Mouse (Mus musculus) cortical plate, adult 2 months (tissue): ENCODE results near the gene Frmd8.

Experiments
- CTCF ChIP-seq: fragments of 200-500 bp; IDR thresholded peaks from 2 replicates; pipeline ENCODE4 v1.5.1; 2011; ENCODE audit warnings: mild to moderate bottlenecking, control low read depth, low read length; ENCODE audit not compliant: insufficient read depth; ENCODE audit errors: extremely low read depth
- POLR2A ChIP-seq: fragments of 200-500 bp; IDR thresholded peaks from 2 replicates; pipeline ENCODE4 v1.6.1; 2011; ENCODE audit warnings: mild to moderate bottlenecking, low read length, control low read depth; ENCODE audit not compliant: insufficient read depth; ENCODE audit errors: extremely low read depth

DNA sequence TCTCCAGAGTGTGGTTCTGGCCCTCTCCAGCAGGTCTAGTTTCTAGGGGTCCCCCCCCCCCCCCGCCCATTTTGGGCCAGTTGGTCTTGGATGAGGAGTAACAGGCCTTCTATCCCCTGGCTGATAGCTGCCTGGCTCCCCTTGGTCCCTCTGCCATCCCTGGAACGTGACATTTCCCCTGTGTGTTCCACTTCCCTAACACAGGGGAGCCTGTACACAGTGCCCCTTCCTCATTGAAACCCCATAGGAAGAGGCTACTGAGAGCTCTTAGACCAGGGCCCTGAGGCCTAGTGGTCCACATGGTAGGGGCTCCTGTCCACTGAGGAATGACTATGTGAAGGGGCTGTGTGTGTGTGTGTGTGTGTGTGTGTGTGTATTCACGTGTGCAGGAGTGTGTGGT, 67.3 kb downstream of the Frmd8 start:
- TF ChIP-seq CTCF (no peak), POLR2A (no peak)
